Mouse (Mus musculus) hematopoietic multipotent progenitor cell, adult 10-12 weeks (in vitro differentiated cells): ENCODE measurements around the gene Sf3b4. TPM values are rescaled to one million over a fixed set of nuclear protein-coding genes. Genes with fewer than 3 reads are reported as not detected.

ENCODE experiments used
- polyA plus RNA-seq: library from polyadenylated mRNA; stranded (reverse); fragments of >175 nt; gene quantifications from 2 replicates; pipeline ENCODE4 v1.2.3, GENCODE M21; 2012; ENCODE audit warnings: low replicate concordance

Gene Sf3b4
- 318 and 510 TPM in 2 replicates for polyA plus RNA-seq

DNA sequence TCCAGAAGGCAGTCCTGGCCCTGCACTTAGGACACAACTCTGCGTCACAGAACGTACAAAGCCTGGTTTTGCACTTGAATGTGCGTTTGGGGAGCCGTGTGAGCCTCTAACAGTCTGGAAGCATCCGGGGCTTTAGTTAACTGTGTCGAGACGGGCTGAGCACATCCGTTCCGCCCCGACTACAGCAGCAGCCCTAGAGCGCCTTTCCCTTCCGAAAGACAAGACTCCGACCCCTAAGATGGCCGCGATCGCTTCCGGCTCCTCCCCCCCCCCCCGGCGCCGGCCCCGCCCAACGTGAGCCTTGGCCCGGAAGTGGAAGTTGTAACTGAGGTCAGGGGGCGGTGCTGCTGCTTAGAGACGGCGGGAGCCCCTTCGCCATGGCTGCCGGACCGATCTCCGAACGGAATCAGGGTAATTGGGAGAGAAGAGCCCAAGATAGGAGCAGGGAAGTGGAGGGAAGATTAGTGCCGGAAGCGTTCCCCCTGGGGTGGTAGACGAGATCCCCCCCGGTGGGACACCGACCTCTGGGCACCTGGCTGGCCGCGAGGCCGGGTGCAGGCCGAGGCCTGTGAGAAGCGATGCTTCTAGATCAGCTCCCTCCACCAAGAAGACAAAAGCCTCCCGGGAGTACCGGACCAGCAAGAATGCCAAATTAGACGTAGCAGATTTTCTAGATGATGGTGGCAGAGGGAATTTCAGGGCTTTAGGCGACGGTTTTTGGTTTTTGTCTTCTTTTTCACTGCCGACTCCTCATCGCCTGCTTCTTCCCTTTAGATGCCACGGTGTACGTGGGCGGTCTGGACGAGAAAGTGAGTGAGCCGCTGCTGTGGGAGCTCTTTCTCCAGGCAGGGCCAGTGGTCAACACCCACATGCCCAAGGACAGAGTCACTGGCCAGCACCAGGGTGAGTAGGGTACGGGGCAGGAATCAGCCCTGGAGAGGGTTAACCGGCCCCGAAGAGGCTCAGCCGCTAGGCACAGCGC lies at the start of gene Sf3b4:
Gene Sf3b4 (plus strand): TSS at position 136 of the 982 bp plus-strand sequence.

GRCm38 (mm10) chr3:96161869-96162840 lies 10.0 kb upstream of the Sf3b4 start, which contains the start of gene Mtmr11:
TSS of gene Mtmr11 (plus strand) at chr3:96162004.

GRCm38 (mm10) chr3:96180727-96181477 lies 8.8 kb downstream of the Sf3b4 start, which contains the start of gene Sv2a:
TSS of gene Sv2a (plus strand) at chr3:96181151.

GRCm38 (mm10) chr3:96219661-96220130 lies 47.6 kb downstream of the Sf3b4 start, which contains the start of the genes Bola1 and Hist2h2ab:
TSS of gene Bola1 (minus strand) at chr3:96219709.
TSS of gene Hist2h2ab (plus strand) at chr3:96219865.

DNA sequence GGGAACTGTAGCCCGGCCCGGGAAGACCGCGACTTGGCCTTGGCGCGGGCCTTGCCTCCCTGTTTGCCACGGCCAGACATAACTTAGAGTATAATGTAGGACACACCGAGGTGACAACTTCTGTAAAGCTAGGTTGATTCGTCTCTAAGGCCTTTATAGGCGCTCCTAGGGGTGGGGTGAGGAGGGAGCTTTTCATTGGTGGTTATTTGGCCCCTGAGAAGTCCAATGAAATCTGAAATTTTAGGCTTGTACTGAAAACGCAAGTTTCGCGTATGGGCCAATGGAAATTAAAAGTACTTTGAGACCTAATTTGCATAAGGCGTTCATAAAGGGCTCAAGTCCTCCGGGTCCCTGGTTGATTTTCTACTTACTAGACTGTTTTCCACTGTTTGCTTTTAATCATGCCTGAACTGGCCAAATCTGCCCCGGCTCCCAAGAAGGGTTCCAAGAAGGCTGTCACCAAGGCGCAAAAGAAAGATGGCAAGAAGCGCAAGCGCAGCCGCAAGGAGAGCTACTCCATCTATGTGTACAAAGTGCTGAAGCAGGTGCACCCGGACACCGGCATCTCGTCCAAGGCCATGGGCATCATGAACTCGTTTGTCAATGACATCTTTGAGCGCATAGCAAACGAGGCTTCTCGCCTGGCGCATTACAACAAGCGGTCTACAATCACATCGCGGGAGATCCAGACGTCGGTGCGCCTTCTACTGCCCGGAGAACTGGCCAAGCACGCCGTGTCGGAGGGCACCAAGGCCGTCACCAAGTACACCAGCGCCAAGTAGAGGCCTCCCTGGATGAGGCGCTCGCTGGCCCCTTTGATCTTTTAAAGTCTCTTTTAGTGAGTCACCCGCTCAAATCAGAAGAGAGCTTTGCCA lies 48.9 kb downstream of the Sf3b4 start, which contains the start of the genes Hist2h2ac and Hist2h2be:
Gene Hist2h2ac (minus strand): TSS at position 116 of the 875 bp plus-strand sequence.
Gene Hist2h2be (plus strand): TSS at position 355 of the 875 bp plus-strand sequence.

Other genes starting within 250 kb of the Sf3b4 start
- 31.7 and 176 TPM in 2 replicates for gene Anp32e, start 243.1 kb upstream of the Sf3b4 start, polyA plus RNA-seq
- 477 and 734 TPM in 2 replicates for gene Plekho1, start 176.3 kb upstream of the Sf3b4 start, polyA plus RNA-seq
- 3.7 and 6.5 TPM in 2 replicates for gene Vps45, start 113.9 kb upstream of the Sf3b4 start, polyA plus RNA-seq
- gene Otud7b, start 67.8 kb upstream of the Sf3b4 start, polyA plus RNA-seq: 11.8 and 12.2 TPM in 2 replicates
- 0.06 and 0.09 TPM in 2 replicates for gene Mtmr11, start 10.3 kb upstream of the Sf3b4 start, polyA plus RNA-seq
- gene Sv2a, start 8.8 kb downstream of the Sf3b4 start, polyA plus RNA-seq: 2.5 and 3.2 TPM in 2 replicates
- 39.2 and 60.6 TPM in 2 replicates for gene Bola1, start 47.4 kb downstream of the Sf3b4 start, polyA plus RNA-seq
- 0.92 TPM in 1 of 2 replicates, not detected in the other for gene Hist2h2ab, start 47.5 kb downstream of the Sf3b4 start, polyA plus RNA-seq
- 9.9 and 10.9 TPM in 2 replicates for gene Hist2h2ac, start 48.5 kb downstream of the Sf3b4 start, polyA plus RNA-seq
- 0.81 and 1.8 TPM in 2 replicates for gene Hist2h2be, start 48.8 kb downstream of the Sf3b4 start, polyA plus RNA-seq
- gene Hist2h3c2, start 66.8 kb downstream of the Sf3b4 start, polyA plus RNA-seq: 11.6 and 19.6 TPM in 2 replicates
- gene Hist2h2aa2, start 67.9 kb downstream of the Sf3b4 start, polyA plus RNA-seq: 148 and 380 TPM in 2 replicates
- 11.3 and 34.0 TPM in 2 replicates for gene Hist2h2aa1, start 73.2 kb downstream of the Sf3b4 start, polyA plus RNA-seq
- gene Hist2h3c1, start 74.4 kb downstream of the Sf3b4 start, polyA plus RNA-seq: not detected in 2 replicates
- 5.5 and 5.8 TPM in 2 replicates for gene Hist2h4, start 91.0 kb downstream of the Sf3b4 start, polyA plus RNA-seq
- 38.1 and 40.7 TPM in 2 replicates for gene Hist2h3b, start 96.3 kb downstream of the Sf3b4 start, polyA plus RNA-seq
- gene Hist2h2bb, start 97.4 kb downstream of the Sf3b4 start, polyA plus RNA-seq: 1.0 and 1.8 TPM in 2 replicates
- 0.83 and 1.8 TPM in 2 replicates for gene Fcgr1, start 121.6 kb downstream of the Sf3b4 start, polyA plus RNA-seq